9 mouse cellular contexts compared by ENCODE assay signal in the genomic region with DNA sequence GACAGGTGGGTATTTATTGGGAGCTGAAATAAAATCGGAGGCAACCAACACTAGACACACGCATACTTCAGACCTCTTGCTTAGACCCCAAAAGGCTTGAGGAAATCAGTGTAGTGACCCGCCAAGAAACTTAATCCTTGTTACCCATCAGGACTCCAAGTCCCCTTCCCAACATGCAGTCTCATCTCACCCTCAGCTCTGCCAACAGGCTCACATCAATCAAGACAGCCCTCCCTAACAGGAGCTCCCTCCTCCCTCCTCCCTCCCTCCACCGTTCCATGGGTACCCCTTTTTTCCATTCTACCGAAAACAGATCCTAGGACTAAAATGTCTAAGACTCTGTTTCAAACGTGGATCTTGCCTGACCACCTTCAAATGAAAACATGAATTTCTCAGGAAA.
DNase-seq lines count a peak whose midpoint lies in the region; ATAC-seq and TF ChIP-seq lines count a peak whose summit lies in the region.
"Had no signal": no experiment of that assay in that cellular context is flagged by ENCODE, and none has a peak within 500 bp of the region (broad histone marks: within the 10 kb centered on the region; RNA-seq: fewer than 3 reads in every experiment).

No protein-coding gene starts in this region.

- peaks cover 2% of the 10 kb centered on the region; the same call in 1 of the 2 replicates for H3K27me3 ChIP-seq in forebrain, embryonic 11.5 days (ENCODE audit: control insufficient read depth, insufficient read depth, low read length)
- no peaks in the 10 kb centered on the region for H3K27me3 ChIP-seq in forebrain, postnatal 0 days (ENCODE audit: insufficient read depth, low read length)
- H3K27me3 ChIP-seq in kidney, postnatal 0 days (ENCODE audit: insufficient read depth, low read length): no peaks in the 10 kb centered on the region
- peaks cover 18% of the 10 kb centered on the region; the same call in 1 of the 2 replicates for H3K27me3 ChIP-seq in neural tube, embryonic 15.5 days (replicated peaks)

- no peaks in the 10 kb centered on the region for H3K36me3 ChIP-seq in forebrain, embryonic 11.5 days (ENCODE audit: control insufficient read depth, insufficient read depth, low read length)
- H3K36me3 ChIP-seq in forebrain, postnatal 0 days (ENCODE audit: insufficient read depth): 0 out of 2 replicates have a peak, but pooled peaks cover 7% of the 10 kb centered on the region
- H3K36me3 ChIP-seq in kidney, postnatal 0 days (ENCODE audit: insufficient read depth, low read length): no peaks in the 10 kb centered on the region
- no peaks in the 10 kb centered on the region for H3K36me3 ChIP-seq in neural tube, embryonic 15.5 days

- 21% methylated on average over 6 of the region's 6 CpGs for WGBS in forebrain, embryonic 11.5 days
- 30% methylated on average over 6 of the region's 6 CpGs for WGBS in forebrain, postnatal 0 days
- 22% methylated on average over 6 of the region's 6 CpGs for WGBS in kidney, postnatal 0 days
- 21% methylated on average over 6 of the region's 6 CpGs for WGBS in neural tube, embryonic 15.5 days

- H3K9me3 ChIP-seq in forebrain, embryonic 11.5 days (ENCODE audit: control insufficient read depth, low read length): no peaks in the 10 kb centered on the region
- H3K9me3 ChIP-seq in forebrain, postnatal 0 days (ENCODE audit: low read length): no peaks in the 10 kb centered on the region
- H3K9me3 ChIP-seq in kidney, postnatal 0 days (replicated peaks; ENCODE audit: low read length): no peaks in the 10 kb centered on the region
- no peaks in the 10 kb centered on the region for H3K9me3 ChIP-seq in neural tube, embryonic 15.5 days (replicated peaks)

- no peak overlapping the region for H3K27ac ChIP-seq in forebrain, embryonic 11.5 days (ENCODE audit: low read depth, low read length)
- H3K27ac ChIP-seq in forebrain, postnatal 0 days (ENCODE audit: low read depth, low read length): no peak overlapping the region
- H3K27ac ChIP-seq in kidney, postnatal 0 days: no peak overlapping the region
- H3K27ac ChIP-seq in neural tube, embryonic 15.5 days (replicated peaks): no peak overlapping the region

- peak overlapping the region; percentile 45 for H3K4me3 ChIP-seq in forebrain, embryonic 11.5 days (ENCODE audit: low read depth, low read length)
- no peak overlapping the region for H3K4me3 ChIP-seq in forebrain, postnatal 0 days (ENCODE audit: low read depth, low read length)
- no peak overlapping the region for H3K4me3 ChIP-seq in kidney, postnatal 0 days (replicated peaks; ENCODE audit: low read depth, low read length)
- H3K4me3 ChIP-seq in neural tube, embryonic 15.5 days (replicated peaks): no peak overlapping the region

- H3K4me2 ChIP-seq in forebrain, embryonic 11.5 days (ENCODE audit: low read depth, low read length, severe bottlenecking): no peak overlapping the region; the same call in 1 of the 2 replicates
- no peak overlapping the region for H3K4me2 ChIP-seq in forebrain, postnatal 0 days (ENCODE audit: low read depth)
- peak overlapping the region; percentile 88 for H3K4me2 ChIP-seq in kidney, postnatal 0 days (ENCODE audit: low read length)
- H3K4me2 ChIP-seq in neural tube, embryonic 15.5 days: 0 out of 2 replicates have a peak overlapping the region, but pooled peaks have one; percentile 66

- no peak for ATAC-seq in forebrain, embryonic 11.5 days (replicated peaks; ENCODE audit: low FRiP score)
- no peak for ATAC-seq in forebrain, postnatal 0 days
- no peak for ATAC-seq in kidney, postnatal 0 days (replicated peaks; ENCODE audit: low FRiP score, low read depth)
- ATAC-seq in neural tube, embryonic 15.5 days (ENCODE audit: low FRiP score): no peak

- no peak for TF ChIP-seq CTCF in forebrain, postnatal 0 days (IDR thresholded peaks at IDR 0.05; ENCODE audit: low read depth)
- no peak for TF ChIP-seq CTCF in kidney, postnatal 0 days (IDR thresholded peaks at IDR 0.05; ENCODE audit: low read depth)

- H3K9ac ChIP-seq in forebrain, embryonic 11.5 days (ENCODE audit: low read length): no peak overlapping the region
- no peak overlapping the region for H3K9ac ChIP-seq in forebrain, postnatal 0 days
- H3K9ac ChIP-seq in kidney, postnatal 0 days (ENCODE audit: low read depth, low read length): 0 out of 2 replicates have a peak overlapping the region, but pooled peaks have one; percentile 40
- no peak overlapping the region for H3K9ac ChIP-seq in neural tube, embryonic 15.5 days (replicated peaks)

- peaks cover 5% of the 10 kb centered on the region; the same call in 1 of the 2 replicates for H3K4me1 ChIP-seq in forebrain, embryonic 11.5 days (replicated peaks; ENCODE audit: control insufficient read depth, insufficient read depth, low read length)
- H3K4me1 ChIP-seq in forebrain, postnatal 0 days (ENCODE audit: insufficient read depth): no peaks in the 10 kb centered on the region
- H3K4me1 ChIP-seq in kidney, postnatal 0 days (replicated peaks; ENCODE audit: insufficient read depth, low read length): peaks cover 8% of the 10 kb centered on the region; the same call in 1 of the 2 replicates
- H3K4me1 ChIP-seq in neural tube, embryonic 15.5 days: peaks cover 18% of the 10 kb centered on the region

- no peak for DNase-seq in forebrain, embryonic 11.5 days (ENCODE audit: low spot score)
- DNase-seq in forebrain, postnatal 0 days: no peak
- no peak for DNase-seq in kidney, postnatal 0 days (ENCODE audit: low spot score)
- no peak for DNase-seq in kidney, postnatal 25 days
- peak; percentile 14 for DNase-seq in gastrocnemius, postnatal 10 days
- DNase-seq in thymus, postnatal 25 days: no peak
- no peak for DNase-seq in adrenal gland, postnatal 4 days (ENCODE audit: low spot score in 2 of 2)
- DNase-seq: layer of hippocampus, adult 9-11 months had no signal

Comparison
In these comparisons a context has a peak if more than half of its experiments do, and no peak if none do; other contexts are left out.
1. H3K4me2 ChIP-seq: peak in kidney, postnatal 0 days (single experiment) and neural tube, embryonic 15.5 days (single experiment); none in forebrain, embryonic 11.5 days (single experiment) and forebrain, postnatal 0 days (single experiment).